Mouse (Mus musculus): ENCODE data around the gene Usp4.

GRCm38 (mm10) chr9:108318462-108318861 is 29.2 kb upstream of the Usp4 start:
- TF ChIP-seq CTCF (IDR thresholded peaks at IDR 0.05; ENCODE audit: low read depth) (no peak), EP300 (IDR thresholded peaks at IDR 0.05; ENCODE audit: low read depth) (no peak)
